In genomic region chr6:52914921-52915320, GRCm38 (mm10) we compare ENCODE assay signal across 15 mouse cellular contexts.
"Had no signal": no experiment of that assay in that cellular context is flagged by ENCODE, and none has a peak within 500 bp of the region (broad histone marks: within the 10 kb centered on the region; RNA-seq: fewer than 3 reads in every experiment).

No protein-coding gene starts in this region.

- H3K27ac ChIP-seq: lung, embryonic 15.5 days; macrophage; midbrain, embryonic 13.5 days; midbrain, embryonic 15.5 days; neural tube, embryonic 12.5 days had no signal

- H3K4me1 ChIP-seq: lung, embryonic 15.5 days; megakaryocyte, embryonic 14.5 days; midbrain, embryonic 15.5 days had no signal

- ATAC-seq: liver, postnatal 0 days; lung, postnatal 0 days; midbrain, embryonic 13.5 days; midbrain, embryonic 15.5 days had no signal

- H3K4me3 ChIP-seq: lung, embryonic 15.5 days; megakaryocyte, embryonic 14.5 days; midbrain, embryonic 13.5 days; midbrain, embryonic 15.5 days; neural tube, embryonic 12.5 days had no signal

- H3K36me3 ChIP-seq: lung, embryonic 15.5 days; midbrain, embryonic 13.5 days; midbrain, embryonic 15.5 days; neural tube, embryonic 12.5 days had no signal

- H3K9ac ChIP-seq: liver, postnatal 0 days; lung, embryonic 15.5 days; midbrain, embryonic 13.5 days; midbrain, embryonic 15.5 days; neural tube, embryonic 12.5 days had no signal

- H3K4me2 ChIP-seq: lung, embryonic 15.5 days; midbrain, embryonic 11.5 days; midbrain, embryonic 13.5 days; midbrain, embryonic 15.5 days; neural tube, embryonic 12.5 days had no signal

- DNase-seq: liver, postnatal 0 days; lung, adult 2 months; lung, postnatal 14 days; lung, postnatal 36 days; right cerebral cortex, postnatal 14 days; thymus, adult 18-20 months; thymus, postnatal 36 days had no signal

- H3K27me3 ChIP-seq: lung, embryonic 15.5 days; midbrain, embryonic 13.5 days; midbrain, embryonic 15.5 days had no signal

- H3K9me3 ChIP-seq: lung, embryonic 15.5 days; megakaryocyte, embryonic 14.5 days; midbrain, embryonic 13.5 days; midbrain, embryonic 15.5 days; neural tube, embryonic 12.5 days had no signal
